Mouse (Mus musculus): ENCODE results near the gene 2410002F23Rik.

DNA sequence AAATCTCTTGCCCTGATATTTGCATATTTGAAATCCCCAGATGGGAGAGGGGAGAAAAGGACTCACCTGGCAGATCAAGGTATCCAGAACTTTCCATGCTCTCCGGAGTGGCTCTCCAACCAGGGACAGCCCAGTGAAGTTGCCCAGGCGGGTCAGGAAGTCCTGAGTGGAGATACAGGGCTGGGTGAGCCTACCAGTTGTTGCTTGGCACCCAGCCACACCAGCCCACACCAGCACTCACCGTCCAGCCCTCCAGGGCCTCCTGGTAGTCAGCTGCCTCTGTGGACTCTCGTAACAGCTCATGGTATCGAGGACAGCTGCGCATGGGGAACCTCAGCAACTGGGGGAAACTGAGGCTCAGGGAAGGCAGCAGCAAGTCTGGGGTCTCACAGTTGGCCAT lies 8.4 kb downstream of the 2410002F23Rik start:
- no peak for TF ChIP-seq TCF12 (IDR thresholded peaks at IDR 0.05; ENCODE audit: insufficient read depth, poor library complexity, severe bottlenecking)
- no peak for TF ChIP-seq POLR2A (IDR thresholded peaks at IDR 0.05; ENCODE audit: insufficient read length, low read depth)
- no peak for TF ChIP-seq USF1 (IDR thresholded peaks at IDR 0.05; ENCODE audit: low read depth)

All from myocyte (in vitro differentiated cells).